Mouse (Mus musculus) left cerebral cortex, postnatal 14 days (tissue): ENCODE data around the gene Prkcb. TPM values are rescaled to one million over a fixed set of nuclear protein-coding genes. Genes with fewer than 3 reads are reported as not detected.

ENCODE experiments used
- DNase-seq, 2 experiments: peaks; one replicate each; pipeline ENCODE4 v3.0.0; 2021 to 2022; ENCODE audit warnings: low spot score in 2 of 2, mixed read lengths in 1 of 2
- intact Hi-C: fragments of 180-260 bp; cut with DNase I; formaldehyde crosslinking; loops from one replicate; pipeline ENCODE4 v1.15.1; 2025
- total RNA-seq, 2 experiments: library from RNA; stranded (reverse); gene quantifications; 2 replicates each; pipeline ENCODE4 v1.2.3; 2021

Prkcb gene
- total RNA-seq, 2 experiments from 2014 or later = 894 to 958 TPM

- DNase-seq = no peak
- intact Hi-C loops = no loop called here
These were observed 6.0 kb upstream of the Prkcb start for GRCm38 (mm10) chr7:122282584-122282983.

DNA sequence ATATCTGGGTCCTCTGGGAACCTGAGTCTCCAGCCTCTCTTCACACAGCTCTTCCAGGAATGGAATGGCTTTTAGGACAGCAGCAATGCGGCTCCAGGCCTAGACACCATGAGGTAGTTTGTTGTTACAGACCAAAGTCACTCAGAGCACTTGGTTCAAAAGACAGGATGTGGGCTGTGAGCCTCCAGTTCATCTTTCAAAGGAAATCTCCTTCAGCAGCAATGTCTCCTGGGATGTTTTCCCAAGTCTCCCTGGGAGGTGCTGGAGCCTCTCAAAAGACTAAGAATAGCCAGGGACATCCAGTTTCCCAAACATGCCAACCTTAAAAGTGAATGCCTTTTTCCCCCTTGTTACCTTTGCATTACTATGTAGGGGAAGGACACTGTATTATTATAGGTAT is 1.3 kb upstream of the Prkcb start:
- intact Hi-C loops = no loop called here
- no peak for DNase-seq

- DNase-seq = peak in 1 of 2 experiments; percentile 35
- intact Hi-C loops = loop anchor here (2.0 to 5.0 kb wide), 3 partner anchors 39 to 168 kb away; no protein-coding TSS in a partner anchor
These were observed 926 bp downstream of the Prkcb start for GRCm38 (mm10) chr7:122289243-122290111.

GRCm38 (mm10) chr7:122290165-122290564 is 1.6 kb downstream of the Prkcb start:
- intact Hi-C loops = loop anchor here (2.0 to 5.0 kb wide), 3 partner anchors 39 to 167 kb away; no protein-coding TSS in a partner anchor

DNA sequence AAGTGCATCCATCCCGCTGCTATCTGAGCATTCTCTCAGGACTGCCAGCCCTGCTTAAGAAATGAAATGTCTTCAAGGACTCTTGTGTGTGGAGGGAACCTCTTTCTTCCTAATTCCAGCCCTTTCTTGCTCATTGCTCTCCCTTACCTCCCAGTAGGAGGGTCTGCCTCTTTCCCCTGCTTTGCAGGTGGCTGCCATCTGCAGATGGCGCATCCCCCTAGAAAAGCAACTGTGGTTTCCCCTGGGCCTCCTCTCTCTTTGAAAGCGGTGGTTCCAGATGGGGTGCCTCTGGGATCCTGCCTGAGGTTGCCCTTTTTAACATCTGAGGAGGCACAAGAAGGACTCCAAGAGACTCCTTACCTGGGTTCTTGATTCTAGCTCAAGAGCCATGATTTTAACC is 2.2 kb downstream of the Prkcb start:
- intact Hi-C loops = loop anchor here (2.0 to 5.0 kb wide), 3 partner anchors 40 to 167 kb away; no protein-coding TSS in a partner anchor
- DNase-seq = no peak

More at GRCm38 (mm10) chr7:122290165-122290564, 1.6 kb downstream of the Prkcb start:
- peak; percentile 53 to 64 for DNase-seq

- peak in 1 of 2 experiments; percentile 26 for DNase-seq
- intact Hi-C loops = loop anchor here (5.0 kb wide), 2 partner anchors 50 to 165 kb away; no protein-coding TSS in a partner anchor
These were observed 3.6 kb downstream of the Prkcb start for GRCm38 (mm10) chr7:122292151-122292550.

GRCm38 (mm10) chr7:122294111-122294510 is 5.6 kb downstream of the Prkcb start:
- intact Hi-C loops = loop anchor here (5.0 kb wide), 2 partner anchors 48 to 163 kb away; no protein-coding TSS in a partner anchor
- no peak for DNase-seq

- no peak for DNase-seq
- intact Hi-C loops = loop anchor here (5.0 kb wide), 1 partner anchor 92 kb away; no protein-coding TSS in a partner anchor
These were observed 6.8 kb downstream of the Prkcb start for GRCm38 (mm10) chr7:122295363-122295762.

DNA sequence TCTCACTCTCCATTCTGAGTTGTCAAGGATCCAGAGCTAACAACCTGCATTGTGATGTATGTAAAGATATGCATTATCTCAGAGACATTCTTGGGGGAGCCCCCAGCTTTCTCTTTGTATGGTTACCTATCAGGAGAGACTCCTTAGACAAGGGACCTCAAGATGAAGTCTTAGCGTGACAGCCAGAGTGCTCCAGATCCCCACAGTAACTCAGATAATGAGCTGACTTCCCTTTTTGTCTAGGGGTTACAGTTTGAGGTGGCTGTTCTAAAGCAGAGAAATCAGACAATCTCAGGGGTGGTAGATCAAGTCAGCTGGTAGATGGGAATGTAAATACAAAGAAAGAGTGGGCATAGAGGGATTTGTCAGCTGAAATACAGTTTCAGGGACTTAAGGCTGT is 7.8 kb downstream of the Prkcb start:
- intact Hi-C loops = loop anchor here (5.0 kb wide), 1 partner anchor 91 kb away; no protein-coding TSS in a partner anchor
- no peak for DNase-seq

- no peak for DNase-seq
- intact Hi-C loops = loop anchor here (5.0 kb wide), 1 partner anchor 90 kb away; no protein-coding TSS in a partner anchor
These were observed 8.3 kb downstream of the Prkcb start for GRCm38 (mm10) chr7:122296805-122297204.

- intact Hi-C loops = loop anchor here (5.0 kb wide), 1 partner anchor 90 kb away; no protein-coding TSS in a partner anchor
- DNase-seq = peak in 1 of 2 experiments; percentile 39
These were observed 9.1 kb downstream of the Prkcb start for GRCm38 (mm10) chr7:122297627-122298026.

DNA sequence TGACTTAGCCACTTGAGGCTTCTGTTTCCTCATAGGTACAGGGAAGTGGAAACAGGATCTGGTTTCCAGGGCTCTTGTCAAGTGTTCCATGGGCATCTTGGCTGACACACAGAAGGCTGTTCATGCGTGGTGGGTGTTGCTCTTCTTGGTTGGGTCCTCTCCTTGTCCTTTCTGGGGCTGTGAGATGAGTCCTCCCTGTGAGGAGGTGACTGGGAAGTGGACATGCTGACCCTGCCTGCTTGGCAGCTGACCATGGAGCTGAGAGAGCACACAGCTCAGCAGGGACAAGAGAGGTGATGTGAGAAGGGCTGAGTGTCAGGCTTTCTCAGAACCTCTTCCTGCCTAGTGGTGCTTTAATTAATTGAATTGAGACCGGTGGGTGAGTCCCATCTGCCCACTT is 10.2 kb downstream of the Prkcb start:
- no peak for DNase-seq
- intact Hi-C loops = loop anchor here (5.0 kb wide), 1 partner anchor 89 kb away; no protein-coding TSS in a partner anchor

- no peak for DNase-seq
- intact Hi-C loops = no loop called here
These were observed 12.0 kb downstream of the Prkcb start for GRCm38 (mm10) chr7:122300538-122300937.

DNA sequence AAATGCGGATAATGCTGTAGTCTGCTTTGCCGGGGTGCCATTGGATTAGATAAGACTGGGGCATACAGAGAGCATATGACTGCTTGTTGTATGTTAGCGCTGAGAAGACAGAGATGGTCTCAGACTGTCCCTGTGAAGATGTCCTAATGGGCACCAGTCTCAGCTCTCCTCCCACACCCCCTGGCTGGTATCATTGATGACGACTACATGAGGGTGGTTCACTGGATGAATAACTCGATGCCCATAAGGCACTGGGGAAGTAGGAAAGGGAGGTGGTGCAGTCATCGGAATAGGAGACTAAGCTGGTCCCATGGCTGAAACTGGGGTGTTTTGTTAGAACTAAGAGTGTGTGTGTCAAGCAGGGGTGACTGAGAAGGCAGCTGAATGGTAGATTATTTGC is 14.0 kb downstream of the Prkcb start:
- intact Hi-C loops = no loop called here
- DNase-seq = peak in 1 of 2 experiments; percentile 43

GRCm38 (mm10) chr7:122303988-122304387 is 15.4 kb downstream of the Prkcb start:
- DNase-seq = no peak
- intact Hi-C loops = no loop called here

DNA sequence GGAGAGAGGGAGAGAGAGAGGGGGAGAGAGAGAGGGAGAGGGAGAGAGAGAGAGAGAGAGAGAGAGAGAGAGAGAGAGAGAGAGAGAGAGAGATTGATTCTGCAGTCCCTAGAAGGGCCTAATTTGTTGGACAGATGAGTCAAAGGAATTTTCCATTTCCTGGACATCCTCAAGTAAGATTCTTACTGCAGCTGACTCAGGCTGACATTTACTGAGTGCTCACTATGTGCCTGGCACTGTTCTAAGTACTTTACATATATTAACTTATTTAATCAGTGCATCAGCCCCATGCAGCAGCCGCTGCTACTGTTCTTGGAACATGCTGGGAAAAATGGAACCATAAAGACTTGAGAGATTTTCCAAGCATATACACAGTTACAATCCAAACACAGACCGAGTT is 16.0 kb downstream of the Prkcb start:
- DNase-seq = no peak
- intact Hi-C loops = no loop called here

GRCm38 (mm10) chr7:122307241-122307640 is 18.7 kb downstream of the Prkcb start:
- intact Hi-C loops = no loop called here
- no peak for DNase-seq

- DNase-seq = no peak
- intact Hi-C loops = no loop called here
These were observed 20.1 kb downstream of the Prkcb start for GRCm38 (mm10) chr7:122308661-122309060.

- DNase-seq = no peak
- intact Hi-C loops = no loop called here
These were observed 21.6 kb downstream of the Prkcb start for GRCm38 (mm10) chr7:122309909-122310725.

- intact Hi-C loops = no loop called here
- no peak for DNase-seq
These were observed 22.1 kb downstream of the Prkcb start for GRCm38 (mm10) chr7:122310726-122311018.
